Mouse (Mus musculus) embryonic facial prominence, embryonic 10.5 days (tissue): ENCODE measurements around the gene Olfr555. TPM values are rescaled to one million over a fixed set of nuclear protein-coding genes. Genes with fewer than 3 reads are reported as not detected.

Experiments used
- DNase-seq: peaks from one replicate; pipeline ENCODE4 v3.0.0-alpha.2; 2017; ENCODE audit warnings: low spot score
- H3K27ac ChIP-seq: fragments of 300-500 bp; sonication (generic); replicated peaks from 2 replicates; pipeline ENCODE4 v1.5.1; 2016; ENCODE audit warnings: mild to moderate bottlenecking
- H3K27me3 ChIP-seq: fragments of 300-500 bp; sonication (generic); replicated peaks from 2 replicates; pipeline ENCODE4 v1.6.1; 2016; ENCODE audit warnings: low read depth, mild to moderate bottlenecking; ENCODE audit not compliant: poor library complexity, severe bottlenecking
- H3K36me3 ChIP-seq: fragments of 300-500 bp; sonication (generic); replicated peaks from 2 replicates; pipeline ENCODE4 v1.6.1; 2016; ENCODE audit warnings: mild to moderate bottlenecking, moderate library complexity
- H3K4me1 ChIP-seq: fragments of 300-500 bp; sonication (generic); 2 replicates; pipeline ENCODE4 v1.6.1; 2016
- H3K4me3 ChIP-seq: fragments of 300-500 bp; sonication (generic); 2 replicates; pipeline ENCODE4 v1.5.1; 2016; ENCODE audit warnings: mild to moderate bottlenecking, moderate library complexity
- H3K9me3 ChIP-seq: fragments of 300-500 bp; sonication (generic); 2 replicates; pipeline ENCODE4 v1.6.1; 2016; ENCODE audit warnings: mild to moderate bottlenecking
- WGBS: fragments of 180-500 bp; shearing (Covaris S2); methylation state at CpG from one replicate; pipeline ENCODE4 v1.1.7; 2016; 5-methylcytosine and 5-hydroxymethylcytosine counted together
- polyA plus RNA-seq: library from polyadenylated mRNA; unstranded; fragments of >200 nt; fragmentation: Nextera tagmentation; extraction: Ambion mirVana; gene quantifications from 2 replicates; pipeline ENCODE4 v1.2.1, GENCODE M21; 2016

The Olfr555 gene
- polyA plus RNA-seq, 1 experiment from 2014 or later = not detected

DNA sequence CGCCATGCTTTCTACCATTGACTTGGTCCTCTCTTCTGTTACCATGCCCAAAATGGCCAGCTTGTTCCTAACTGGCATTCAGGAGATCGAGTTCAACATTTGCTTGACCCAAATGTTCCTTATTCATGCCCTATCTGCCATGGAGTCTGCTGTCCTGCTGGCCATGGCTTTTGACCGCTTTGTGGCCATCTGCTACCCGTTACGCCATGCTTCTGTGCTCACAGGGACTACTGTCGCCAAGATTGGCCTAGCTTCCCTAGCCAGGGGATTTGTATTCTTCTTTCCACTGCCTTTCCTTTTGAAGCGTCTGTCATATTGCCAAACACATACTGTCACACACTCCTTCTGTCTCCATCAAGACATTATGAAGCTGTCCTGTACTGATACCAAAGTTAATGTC is 39.8 kb downstream of the Olfr555 start:
- no peaks in the 10 kb centered on the region for H3K27me3 ChIP-seq
- H3K9me3 ChIP-seq = no peaks in the 10 kb centered on the region
- H3K4me1 ChIP-seq = no peaks in the 10 kb centered on the region
- H3K27ac ChIP-seq = no peak overlapping the region
- DNase-seq = no peak
- no peak overlapping the region for H3K4me3 ChIP-seq
- H3K36me3 ChIP-seq = no peaks in the 10 kb centered on the region
- 89% methylated on average over 7 of the region's 7 CpGs for WGBS

DNA sequence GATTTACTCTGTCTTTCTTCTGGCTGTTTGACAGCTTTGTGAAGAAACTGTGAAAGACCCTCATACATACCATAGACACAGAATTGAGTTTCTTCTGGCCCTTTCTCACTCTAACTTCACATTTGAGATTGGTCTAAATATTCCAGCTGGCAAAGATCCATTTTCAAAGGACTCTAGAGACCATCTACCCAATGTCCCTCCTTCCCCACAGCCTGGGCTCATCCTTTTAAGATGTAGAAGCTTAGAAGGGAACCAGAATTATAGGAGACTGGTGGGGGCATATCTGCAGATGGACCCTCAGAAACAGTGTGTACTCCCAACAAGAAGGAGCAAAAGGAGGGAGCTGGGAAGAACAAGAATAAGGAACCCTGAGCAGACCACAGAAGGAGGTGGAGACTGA is 43.3 kb downstream of the Olfr555 start, which contains the start of gene Olfr558:
TSS of gene Olfr558 (plus strand) at position 301 of the 400 bp plus-strand sequence.
- Histone ChIP-seq H3K27ac (no peak within 1 kb of the TSS), H3K9me3 (no peaks in the 10 kb centered on the region), H3K27me3 (no peaks in the 10 kb centered on the region), H3K4me3 (no peak within 1 kb of the TSS), H3K4me1 (no peaks in the 10 kb centered on the region), H3K36me3 (no peaks in the 10 kb centered on the region)
- DNase-seq = no peak

Other genes with a start within 250 kb of the Olfr555 start
- 267 and 280 TPM in 2 replicates for gene Rrm1, start 217.1 kb upstream of the Olfr555 start, polyA plus RNA-seq
- gene Olfr543, start 177.1 kb upstream of the Olfr555 start, polyA plus RNA-seq = 0.55 and 0.58 TPM in 2 replicates
- 0.10 and 0.13 TPM in 2 replicates for gene Olfr544, start 170.5 kb upstream of the Olfr555 start, polyA plus RNA-seq
- gene Olfr545, start 159.2 kb upstream of the Olfr555 start, polyA plus RNA-seq = 0.05 and 0.24 TPM in 2 replicates
- not detected in 2 replicates for gene Olfr547, start 124.1 kb upstream of the Olfr555 start, polyA plus RNA-seq
- not detected in 2 replicates for gene Olfr548-ps1, start 117.9 kb upstream of the Olfr555 start, polyA plus RNA-seq
- not detected in 2 replicates for gene Olfr549, start 109.0 kb upstream of the Olfr555 start, polyA plus RNA-seq
- gene Trim21, start 93.3 kb upstream of the Olfr555 start, polyA plus RNA-seq = 0.24 and 0.54 TPM in 2 replicates
- gene Olfr550, start 87.4 kb upstream of the Olfr555 start, polyA plus RNA-seq = not detected in 2 replicates
- not detected in 2 replicates for gene Olfr551, start 66.9 kb upstream of the Olfr555 start, polyA plus RNA-seq
- not detected in 2 replicates for gene Olfr552, start 61.1 kb upstream of the Olfr555 start, polyA plus RNA-seq
- gene Olfr553, start 40.6 kb upstream of the Olfr555 start, polyA plus RNA-seq = not detected in 2 replicates
- not detected in 2 replicates for gene Olfr554, start 20.4 kb upstream of the Olfr555 start, polyA plus RNA-seq
- gene Olfr556, start 6.1 kb downstream of the Olfr555 start, polyA plus RNA-seq = not detected in 2 replicates
- 10.9 and 13.2 TPM in 2 replicates for gene Trim68, start 28.5 kb downstream of the Olfr555 start, polyA plus RNA-seq
- not detected in 2 replicates for gene Olfr557, start 37.1 kb downstream of the Olfr555 start, polyA plus RNA-seq
- 0.09 TPM in 1 of 2 replicates, not detected in the other for gene Olfr558, start 43.4 kb downstream of the Olfr555 start, polyA plus RNA-seq
- gene Olfr33, start 60.2 kb downstream of the Olfr555 start, polyA plus RNA-seq = not detected in 2 replicates
- gene Olfr559, start 68.7 kb downstream of the Olfr555 start, polyA plus RNA-seq = not detected in 2 replicates
- not detected in 2 replicates for gene Olfr560, start 100.5 kb downstream of the Olfr555 start, polyA plus RNA-seq
- not detected in 2 replicates for gene Olfr78, start 100.6 kb downstream of the Olfr555 start, polyA plus RNA-seq
- gene Olfr561, start 112.4 kb downstream of the Olfr555 start, polyA plus RNA-seq = not detected in 2 replicates
- not detected in 2 replicates for gene Olfr564, start 144.7 kb downstream of the Olfr555 start, polyA plus RNA-seq
- not detected in 2 replicates for gene Olfr566, start 199.9 kb downstream of the Olfr555 start, polyA plus RNA-seq
- gene Olfr568, start 218.3 kb downstream of the Olfr555 start, polyA plus RNA-seq = not detected in 2 replicates
- not detected in 2 replicates for gene Olfr569, start 232.1 kb downstream of the Olfr555 start, polyA plus RNA-seq
- gene Olfr570, start 235.8 kb downstream of the Olfr555 start, polyA plus RNA-seq = not detected in 2 replicates